Comparison of ENCODE assay signal across 21 mouse cellular contexts in genomic region chr9:14663591-14663990, GRCm38 (mm10). TPM values are rescaled to one million over a fixed set of nuclear protein-coding genes. Genes with fewer than 3 reads are reported as not detected.
DNase-seq lines count a peak whose midpoint lies in the region; ATAC-seq and TF ChIP-seq lines count a peak whose summit lies in the region.
"Had no signal": no experiment of that assay in that cellular context is flagged by ENCODE, and none has a peak within 500 bp of the region (broad histone marks: within the 10 kb centered on the region; RNA-seq: fewer than 3 reads in every experiment).

No protein-coding gene starts in this region.

- WGBS in cerebellum, adult 2 months, result 84% methylated on average over 2 of the region's 2 CpGs
- WGBS in heart, adult 2 months, result 77% methylated on average over 2 of the region's 2 CpGs
- WGBS in embryonic facial prominence, embryonic 12.5 days, result 92% methylated on average over 2 of the region's 2 CpGs
- 86% methylated on average over 2 of the region's 2 CpGs for WGBS in stomach, embryonic 16.5 days

- intact Hi-C loops in heart, adult 2 months (cut with DNase I), result no loop called here

- no peak overlapping the region for H3K27ac ChIP-seq in cerebellum, adult 2 months (ENCODE audit: insufficient read depth, low read length)
- H3K27ac ChIP-seq in heart, adult 2 months, result peak overlapping the region; percentile 34
- H3K27ac ChIP-seq in embryonic facial prominence, embryonic 12.5 days, result peak overlapping the region; percentile 37; the same call in 1 of the 2 replicates
- H3K27ac ChIP-seq in stomach, embryonic 16.5 days (ENCODE audit: low read length), result peak overlapping the region; percentile 96
- H3K27ac ChIP-seq: heart, embryonic 15.5 days; kidney, postnatal 0 days; liver, embryonic 14.5 days; lung, embryonic 15.5 days; macrophage had no signal

- peaks cover 10% of the 10 kb centered on the region for H3K4me1 ChIP-seq in cerebellum, adult 2 months (ENCODE audit: control insufficient read depth, insufficient read depth, low read length)
- peaks cover 11% of the 10 kb centered on the region for H3K4me1 ChIP-seq in heart, adult 2 months (ENCODE audit: control insufficient read depth, insufficient read depth, low read length)
- no peaks in the 10 kb centered on the region for H3K4me1 ChIP-seq in embryonic facial prominence, embryonic 12.5 days
- no peaks in the 10 kb centered on the region for H3K4me1 ChIP-seq in stomach, embryonic 16.5 days (ENCODE audit: control insufficient read depth, insufficient read depth, low read length)
- H3K4me1 ChIP-seq: lung, embryonic 15.5 days had no signal

- H3K36me3 ChIP-seq in heart, adult 2 months (ENCODE audit: control insufficient read depth, insufficient read depth, low read length), result no peaks in the 10 kb centered on the region
- H3K36me3 ChIP-seq in embryonic facial prominence, embryonic 12.5 days, result no peaks in the 10 kb centered on the region
- H3K36me3 ChIP-seq in stomach, embryonic 16.5 days (ENCODE audit: control insufficient read depth, insufficient read depth, low read length), result no peaks in the 10 kb centered on the region
- H3K36me3 ChIP-seq: heart, embryonic 15.5 days; limb, embryonic 13.5 days; lung, embryonic 15.5 days had no signal

- DNase-seq in cerebellum, adult 2 months, result peak; percentile 15 to 29
- DNase-seq in cerebellum, adult 9-11 months, result no peak
- DNase-seq in heart, adult 2 months, result peak; percentile 28 to 29
- DNase-seq in heart, postnatal 4 days, result no peak
- DNase-seq in urinary bladder, adult 2 months (ENCODE audit: low spot score), result no peak
- DNase-seq: adrenal gland, postnatal 14 days; cerebellum, adult 11-12 months; kidney, adult 18-20 months; thymus, postnatal 14 days had no signal

- no peaks in the 10 kb centered on the region for H3K79me2 ChIP-seq in heart, adult 2 months (replicated peaks; ENCODE audit: control insufficient read depth, insufficient read depth, low read length)

- no peak for TF ChIP-seq POLR2A in cerebellum, adult 2 months (IDR thresholded peaks at IDR 0.05; ENCODE audit: borderline replicate concordance, insufficient read depth, low read length)
- TF ChIP-seq POLR2A in heart, adult 2 months (IDR thresholded peaks at IDR 0.05; ENCODE audit: insufficient read depth, low read depth, low read length), result no peak

- H3K4me3 ChIP-seq in cerebellum, adult 2 months (replicated peaks; ENCODE audit: insufficient read depth, low read depth, low read length), result no peak overlapping the region
- H3K4me3 ChIP-seq in heart, adult 2 months, result no peak overlapping the region
- H3K4me3 ChIP-seq in embryonic facial prominence, embryonic 12.5 days, result no peak overlapping the region
- no peak overlapping the region for H3K4me3 ChIP-seq in stomach, embryonic 16.5 days (replicated peaks; ENCODE audit: low read length)
- H3K4me3 ChIP-seq: heart, embryonic 15.5 days; limb, embryonic 13.5 days; lung, embryonic 15.5 days had no signal

- no peak for TF ChIP-seq CTCF in cerebellum, adult 2 months (IDR thresholded peaks at IDR 0.05; ENCODE audit: borderline replicate concordance, insufficient read depth, low read depth, low read length)
- TF ChIP-seq CTCF in heart, adult 2 months (IDR thresholded peaks at IDR 0.05), result no peak

- no peaks in the 10 kb centered on the region for H3K27me3 ChIP-seq in cerebellum, adult 2 months (ENCODE audit: control insufficient read depth, insufficient read depth, low read length)
- H3K27me3 ChIP-seq in heart, adult 2 months (ENCODE audit: control insufficient read depth, insufficient read depth, low read length), result no peaks in the 10 kb centered on the region
- no peaks in the 10 kb centered on the region for H3K27me3 ChIP-seq in embryonic facial prominence, embryonic 12.5 days
- H3K27me3 ChIP-seq in stomach, embryonic 16.5 days (ENCODE audit: control insufficient read depth, insufficient read depth, low read length), result no peaks in the 10 kb centered on the region
- H3K27me3 ChIP-seq: heart, embryonic 15.5 days; limb, embryonic 13.5 days; lung, embryonic 15.5 days had no signal

- no peaks in the 10 kb centered on the region for H3K9me3 ChIP-seq in embryonic facial prominence, embryonic 12.5 days
- no peaks in the 10 kb centered on the region for H3K9me3 ChIP-seq in stomach, embryonic 16.5 days (replicated peaks; ENCODE audit: control insufficient read depth, low read length)
- H3K9me3 ChIP-seq: heart, embryonic 15.5 days; limb, embryonic 13.5 days; lung, embryonic 15.5 days had no signal

- no peak for ATAC-seq in embryonic facial prominence, embryonic 12.5 days (ENCODE audit: insufficient number of reproducible peaks, insufficient read depth, low FRiP score, low TSS enrichment)
- no peak for ATAC-seq in stomach, embryonic 16.5 days (ENCODE audit: insufficient read depth, low FRiP score)
- ATAC-seq in erythroid progenitor cell, adult 5-6 weeks (replicated peaks; ENCODE audit: low FRiP score, poor library complexity, severe bottlenecking), result no peak
- ATAC-seq: activated CD4-positive, CD25-positive, alpha-beta regulatory T cell, adult 4 months had no signal

- H3K4me2 ChIP-seq in embryonic facial prominence, embryonic 12.5 days (replicated peaks), result no peak overlapping the region
- H3K4me2 ChIP-seq in stomach, embryonic 16.5 days (ENCODE audit: low read depth, low read length), result no peak overlapping the region
- H3K4me2 ChIP-seq: heart, embryonic 15.5 days; limb, embryonic 13.5 days; lung, embryonic 15.5 days; midbrain, embryonic 11.5 days had no signal

- no peak overlapping the region for H3K9ac ChIP-seq in heart, adult 2 months (ENCODE audit: low read depth, low read length)
- H3K9ac ChIP-seq in embryonic facial prominence, embryonic 12.5 days, result no peak overlapping the region
- no peak overlapping the region for H3K9ac ChIP-seq in stomach, embryonic 16.5 days (ENCODE audit: low read length)
- H3K9ac ChIP-seq: heart, embryonic 15.5 days; limb, embryonic 13.5 days; liver, embryonic 14.5 days; lung, embryonic 15.5 days had no signal

- TF ChIP-seq EP300 in heart, adult 2 months (IDR thresholded peaks at IDR 0.05; ENCODE audit: insufficient read depth, low read depth, low read length), result no peak

RNA-seq across cellular contexts. Expression of gene Amotl1, which starts 18.7 kb away (rescaled TPM):
- polyA plus RNA-seq in cerebellum, adult 2 months (2012; rRNA removed), result 10.1 and 10.3 TPM in 2 replicates
- total RNA-seq in heart, adult 2 months (2021), result 10 to 100 TPM; 58.3 to 59.5 TPM
- 27.4 and 41.1 TPM in 2 replicates for polyA plus RNA-seq in heart, adult 2 months (2012; rRNA removed)
- total RNA-seq in heart, postnatal 4 days (2021), result 10 to 100 TPM; 60.5 TPM
- 33.7 and 35.1 TPM in 2 replicates for polyA plus RNA-seq in embryonic facial prominence, embryonic 12.5 days (2016; fragmentation: Nextera tagmentation; extraction: Ambion mirVana)
- 19.7 and 19.8 TPM in 2 replicates for polyA plus RNA-seq in stomach, embryonic 16.5 days (2015; fragmentation: Nextera tagmentation; extraction: Ambion mirVana)
- not detected in 2 replicates for total RNA-seq in erythroid progenitor cell, adult 5-6 weeks (2015; ENCODE audit: low replicate concordance)
- 0.13 and 0.53 TPM in 2 replicates for total RNA-seq in erythroid progenitor cell, adult 5-6 weeks (2017; ENCODE audit: low replicate concordance)
- polyA plus RNA-seq in urinary bladder, adult 2 months (2012; rRNA removed), result 21.7 and 32.7 TPM in 2 replicates
- total RNA-seq: monocyte, adult 5-6 weeks had no signal

Comparison
In these comparisons a context has a peak if more than half of its experiments do, and no peak if none do; other contexts are left out.
1. DNase-seq: peak in cerebellum, adult 2 months (2 of 2) and heart, adult 2 months (2 of 2); none in cerebellum, adult 9-11 months (single experiment), heart, postnatal 4 days (single experiment) and urinary bladder, adult 2 months (single experiment).